Mouse (Mus musculus) left cerebral cortex, postnatal 10 days (tissue): ENCODE measurements around the gene Brinp3. TPM values are rescaled to one million over a fixed set of nuclear protein-coding genes. Genes with fewer than 3 reads are reported as not detected.

ENCODE experiments used
- DNase-seq, 2 experiments: peaks; one replicate each; pipeline ENCODE4 v3.0.0; 2021 to 2022; ENCODE audit warnings: low spot score in 2 of 2, mixed read lengths in 1 of 2; ENCODE audit errors: extremely low spot score in 1 of 2
- intact Hi-C: fragments of 180-260 bp; cut with DNase I; formaldehyde crosslinking; loops from one replicate; pipeline ENCODE4 v1.15.1; 2025
- total RNA-seq, 2 experiments: library from RNA; stranded (reverse); gene quantifications; 2 replicates each; pipeline ENCODE4 v1.2.3; 2021

Brinp3 gene
- total RNA-seq, 2 experiments from 2014 or later: 52.0 to 61.6 TPM

DNA sequence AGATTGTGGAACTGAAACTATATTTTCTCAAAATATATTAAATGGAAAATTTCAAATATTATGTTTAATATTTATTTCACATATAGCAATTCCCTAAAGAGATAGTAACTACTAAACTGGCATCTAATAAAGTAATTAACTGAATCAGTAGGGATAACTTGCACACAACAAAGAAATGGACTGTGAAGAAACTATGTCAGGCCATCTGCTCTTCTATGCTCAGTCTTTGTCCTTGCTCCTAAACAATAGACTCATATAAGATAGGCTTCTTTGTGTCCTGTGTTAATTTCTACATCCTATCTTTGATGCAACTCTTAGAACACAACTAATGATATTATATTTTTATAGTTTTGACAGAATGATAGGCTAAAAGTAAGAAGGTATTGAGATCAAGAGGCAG lies 256.5 kb downstream of the Brinp3 start:
- no peak for DNase-seq
- intact Hi-C loops: no loop called here

DNA sequence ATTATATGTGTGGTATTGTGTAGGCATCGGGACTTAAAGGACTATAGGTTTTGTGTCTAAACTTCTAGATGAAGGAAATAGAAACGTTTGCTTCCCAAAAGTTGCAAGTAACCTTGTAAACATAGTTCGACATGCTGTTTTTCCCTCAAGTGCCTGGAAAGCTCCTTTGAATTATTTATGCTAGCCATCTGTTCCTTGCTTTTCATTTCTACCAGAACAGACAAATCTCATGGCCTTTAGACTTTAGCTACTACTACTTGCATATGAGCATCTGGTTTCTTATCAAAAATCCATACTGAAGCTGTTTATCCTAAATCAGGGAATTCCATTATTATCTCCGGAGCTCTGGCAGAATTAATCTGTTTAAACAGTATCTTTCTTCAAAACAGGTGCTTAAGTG lies 288.7 kb downstream of the Brinp3 start:
- DNase-seq: no peak
- intact Hi-C loops: no loop called here

DNA sequence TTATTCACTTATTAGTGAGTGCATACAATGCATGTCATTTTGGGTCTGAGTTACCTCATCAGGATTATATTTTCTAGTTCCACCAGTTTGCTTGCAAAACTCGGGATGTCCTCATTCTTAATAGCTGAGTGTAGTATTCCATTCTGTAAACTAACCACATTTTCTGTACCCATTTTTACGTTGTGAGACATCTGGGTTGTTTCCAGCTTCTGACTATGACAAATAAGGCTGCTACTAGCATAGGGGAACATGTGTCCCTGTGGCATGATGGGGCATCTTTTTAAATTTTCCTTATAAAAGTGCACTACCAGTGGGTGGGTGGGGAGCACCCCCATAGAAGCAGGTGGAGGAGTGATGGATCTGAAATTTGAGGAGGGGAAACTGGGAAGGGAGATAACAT lies 292.7 kb downstream of the Brinp3 start:
- intact Hi-C loops: no loop called here
- no peak for DNase-seq

DNA sequence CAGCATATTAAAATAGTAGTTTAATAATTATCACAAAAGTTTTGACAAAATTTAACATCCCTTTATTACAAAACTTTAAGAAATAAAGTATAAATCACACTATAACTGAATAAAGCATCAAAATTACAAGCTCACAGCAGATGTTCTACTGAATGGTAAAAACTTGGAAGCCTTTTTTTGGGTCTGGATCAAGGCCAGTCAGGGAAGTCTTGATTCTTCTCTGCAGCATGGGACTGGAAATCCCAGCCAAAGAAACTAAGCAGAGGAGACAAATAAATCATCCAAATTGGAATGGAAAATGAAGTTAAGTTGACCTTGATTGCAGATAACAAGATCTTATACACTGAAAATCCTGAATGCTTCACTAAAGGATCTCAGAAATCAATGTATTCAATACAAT lies 298.3 kb downstream of the Brinp3 start:
- intact Hi-C loops: no loop called here
- peak in 1 of 2 experiments; percentile 30 for DNase-seq

DNA sequence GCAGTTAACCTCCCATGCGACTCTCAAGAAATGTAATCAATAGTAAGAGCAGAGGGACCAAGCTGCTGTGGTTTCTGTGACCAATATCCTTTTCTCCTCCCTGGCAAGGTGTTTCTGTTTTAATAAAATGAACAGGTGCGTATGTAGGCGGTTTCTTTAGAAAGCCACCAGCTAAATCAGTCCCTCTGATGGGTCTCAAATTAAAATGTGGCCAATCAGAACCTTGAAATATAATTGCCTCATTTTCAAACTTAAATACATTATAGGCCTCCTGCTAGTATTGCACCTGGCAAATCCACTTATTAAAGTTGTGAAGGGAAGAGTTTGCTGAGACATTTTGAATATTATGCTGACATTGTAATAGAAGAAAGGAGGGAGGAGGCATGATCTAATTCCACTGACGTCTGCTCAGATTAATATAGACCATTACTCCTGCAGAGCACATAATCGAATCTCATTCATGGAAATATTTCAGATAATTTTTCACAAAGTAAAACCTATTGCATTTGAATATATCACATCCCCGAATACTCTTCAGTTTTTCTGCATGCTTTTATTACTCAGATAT lies 305.5 kb downstream of the Brinp3 start:
- intact Hi-C loops: no loop called here
- DNase-seq: no peak

DNA sequence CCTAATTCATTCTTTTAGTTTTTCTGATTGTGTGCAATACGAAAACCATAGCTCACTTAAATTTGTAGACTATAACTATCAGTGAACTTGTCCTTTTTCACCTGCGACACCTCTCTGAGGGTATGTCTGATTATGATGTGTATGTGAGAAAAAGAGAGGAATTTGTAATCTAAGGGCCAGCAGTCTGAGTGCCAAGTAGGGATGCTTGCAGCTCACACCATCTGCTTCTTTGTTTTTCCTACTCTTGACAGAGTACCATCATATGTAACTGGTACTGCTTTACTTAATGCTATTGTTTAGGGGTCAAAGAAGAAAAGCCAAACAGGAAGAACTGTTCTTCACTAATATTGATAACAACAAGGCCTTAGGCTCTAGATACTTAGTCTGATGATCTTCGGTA lies 307.3 kb downstream of the Brinp3 start:
- intact Hi-C loops: no loop called here
- DNase-seq: no peak

DNA sequence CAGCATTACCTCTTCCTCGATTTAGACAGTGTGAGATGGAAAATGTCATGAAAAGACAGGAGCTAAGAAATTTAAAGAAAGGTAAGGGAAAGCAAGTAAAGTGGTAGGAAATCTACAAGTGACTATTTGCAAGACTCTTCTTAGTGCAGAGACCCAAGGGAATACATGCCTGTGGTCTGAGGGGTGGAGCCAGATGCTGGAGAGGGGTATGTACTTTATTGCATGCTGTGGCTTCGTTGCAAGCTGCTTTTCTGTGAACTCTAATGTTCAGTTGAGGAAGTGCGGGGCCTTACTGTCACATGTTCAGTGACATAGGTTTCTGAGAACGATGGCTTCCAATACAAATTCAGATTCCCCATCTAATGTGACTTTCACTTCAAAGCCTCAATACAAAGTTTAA lies 313.2 kb downstream of the Brinp3 start:
- DNase-seq: no peak

DNA sequence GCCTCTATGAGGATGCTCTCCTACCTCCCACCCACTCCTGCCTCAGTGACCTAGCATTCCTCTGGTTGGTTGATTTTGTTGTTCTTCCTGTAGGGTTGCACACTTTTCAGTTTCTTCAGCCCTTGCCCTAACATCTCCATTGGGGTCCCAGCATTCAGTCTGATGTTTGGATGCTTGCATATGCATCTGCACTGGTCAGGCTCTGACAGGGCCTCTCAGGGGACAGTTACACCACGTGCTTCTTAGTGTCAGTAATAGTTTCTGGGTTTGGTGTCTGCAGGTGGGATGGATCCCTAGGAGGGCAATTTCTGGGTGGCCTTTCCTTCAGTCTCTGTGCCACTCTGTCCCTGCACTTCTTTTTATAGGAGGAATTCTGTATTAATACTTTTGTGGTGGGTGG lies 339.3 kb downstream of the Brinp3 start:
- intact Hi-C loops: no loop called here
- DNase-seq: no peak

More for the DNA sequence above, 313.2 kb downstream of the Brinp3 start:
- intact Hi-C loops: no loop called here

DNA sequence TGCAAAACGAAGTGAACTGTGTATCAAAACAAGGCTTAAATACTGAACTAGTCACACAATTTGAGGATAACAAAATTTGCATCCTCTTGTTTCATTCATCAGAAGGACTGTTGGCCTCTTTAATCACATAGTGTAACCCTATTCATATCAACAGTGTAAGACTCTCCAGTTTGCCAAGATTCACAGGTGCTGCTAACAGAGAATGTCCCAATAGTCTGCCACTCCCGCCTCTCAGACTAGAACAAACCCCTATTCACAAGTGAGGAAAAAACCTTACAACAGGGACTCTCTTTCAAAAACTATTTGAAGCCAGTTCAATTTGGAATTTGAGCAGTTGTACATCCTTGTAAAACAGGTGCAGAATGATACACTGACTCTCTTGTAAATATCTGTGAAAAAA lies 349.5 kb downstream of the Brinp3 start:
- intact Hi-C loops: no loop called here
- peak in 1 of 2 experiments; percentile 27 for DNase-seq

DNA sequence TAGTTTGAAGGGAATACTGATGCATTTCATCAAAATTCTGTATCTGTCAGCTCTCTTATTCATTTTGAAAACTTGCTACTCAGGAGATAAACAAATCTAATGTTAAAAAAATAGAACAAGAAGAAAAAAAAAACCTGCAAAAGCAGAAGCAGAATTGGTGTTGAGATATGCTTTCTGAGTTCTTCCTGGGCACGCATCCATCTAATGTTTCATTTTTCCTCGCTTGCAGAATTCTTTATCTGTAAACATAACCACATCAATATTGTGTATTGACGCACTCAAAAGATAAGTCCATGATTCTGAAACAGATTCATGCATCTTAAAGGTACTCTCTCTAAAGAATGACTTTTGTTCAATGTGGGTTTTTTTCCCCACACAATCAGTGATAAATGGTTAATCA lies 354.3 kb downstream of the Brinp3 start:
- intact Hi-C loops: no loop called here
- DNase-seq: no peak

DNA sequence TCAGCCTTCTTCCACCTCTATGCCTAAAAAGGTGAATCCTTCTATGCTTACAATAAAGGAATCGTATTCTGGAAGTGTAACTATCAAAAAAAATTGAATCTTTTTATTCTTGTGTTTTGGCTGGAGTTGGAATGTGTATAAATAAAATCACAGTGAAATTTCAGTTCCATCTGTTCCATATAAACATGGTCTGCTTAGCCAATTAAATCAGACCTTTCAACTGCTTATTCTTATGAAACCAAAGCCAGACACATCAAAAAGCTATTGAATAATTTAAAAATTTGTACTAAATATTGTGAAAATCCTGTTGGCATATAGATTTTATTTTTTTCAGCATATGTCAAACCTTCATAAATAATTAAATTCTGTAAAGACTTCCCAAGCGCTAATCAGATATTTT lies 355.6 kb downstream of the Brinp3 start:
- DNase-seq: no peak
- intact Hi-C loops: no loop called here

DNA sequence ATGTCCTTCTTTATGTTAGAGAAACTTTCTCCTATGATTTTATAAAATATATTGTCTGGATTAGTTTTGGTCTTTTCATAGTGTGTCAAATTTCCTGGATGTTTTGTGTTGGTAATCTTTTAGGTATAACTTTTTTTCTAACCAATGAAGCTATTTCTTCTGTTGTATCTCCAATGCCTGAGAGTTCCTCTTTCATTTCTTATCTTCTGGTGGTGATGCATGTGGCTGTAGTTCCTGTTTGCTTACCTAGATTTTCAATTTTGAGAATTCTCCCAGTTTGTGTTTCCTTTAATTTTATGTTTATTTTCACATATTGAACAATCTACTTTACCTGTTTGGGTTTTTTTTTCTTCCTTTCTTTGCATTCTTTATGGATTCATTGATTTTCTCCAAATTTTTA lies 404.1 kb downstream of the Brinp3 start:
- intact Hi-C loops: no loop called here

DNA sequence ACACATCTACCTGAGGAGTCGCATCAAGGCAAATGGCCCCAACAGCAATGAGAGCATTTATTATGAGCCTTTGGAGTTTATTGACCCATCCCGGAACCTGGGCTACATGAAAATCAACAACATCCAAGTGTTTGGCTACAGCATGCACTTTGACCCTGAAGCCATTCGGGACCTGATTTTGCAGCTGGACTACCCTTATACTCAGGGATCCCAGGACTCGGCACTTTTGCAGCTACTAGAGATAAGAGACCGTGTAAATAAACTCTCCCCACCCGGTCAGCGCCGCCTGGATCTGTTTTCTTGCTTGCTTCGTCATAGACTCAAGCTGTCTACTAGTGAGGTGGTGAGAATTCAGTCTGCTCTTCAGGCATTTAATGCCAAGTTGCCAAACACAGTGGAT lies 407.1 kb downstream of the Brinp3 start:
- DNase-seq: peak in 1 of 2 experiments; percentile 15
- intact Hi-C loops: no loop called here

More for the DNA sequence above, 404.1 kb downstream of the Brinp3 start:
- DNase-seq: no peak

DNA sequence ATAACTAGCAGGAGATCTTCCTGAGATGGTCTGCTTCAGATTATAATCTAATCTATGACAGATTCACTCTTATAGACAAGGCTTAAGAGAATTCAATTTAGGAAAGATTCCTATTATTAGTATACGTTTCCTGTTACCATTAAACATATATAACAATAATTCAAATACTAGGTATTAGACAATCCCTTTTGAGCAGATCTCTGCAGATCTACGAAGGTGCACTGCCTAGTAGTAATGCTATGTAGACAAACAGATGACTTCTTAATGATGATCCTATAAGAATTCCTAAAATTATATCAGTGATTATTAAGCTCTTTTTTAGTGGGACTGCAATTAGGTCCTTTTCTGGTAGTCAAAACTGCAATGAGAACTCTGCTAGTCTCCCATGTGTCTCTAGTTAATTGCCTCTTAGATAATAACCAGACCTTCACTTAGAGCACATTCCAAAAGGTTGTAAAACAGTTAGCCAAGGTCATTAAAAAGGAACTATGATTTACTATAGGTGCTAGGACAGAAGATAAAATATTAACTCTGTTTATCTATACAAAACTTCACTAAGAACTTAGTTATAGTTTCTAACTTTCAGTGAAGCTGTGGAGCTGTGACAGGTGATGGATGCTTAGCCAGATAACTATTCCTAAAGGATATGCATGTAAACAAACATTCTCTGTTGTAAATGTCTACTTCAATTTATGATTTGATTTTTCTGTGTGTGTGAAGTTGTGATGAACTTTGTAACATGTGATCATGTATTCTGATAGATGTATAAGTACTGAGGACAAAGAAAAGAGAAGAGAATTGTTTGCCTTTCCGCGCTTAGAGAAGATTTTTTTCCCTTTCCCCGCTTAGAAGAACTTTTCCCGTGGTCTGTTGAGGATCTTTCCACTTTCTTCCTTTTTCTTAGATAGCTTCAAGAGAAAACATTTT lies 445.2 kb downstream of the Brinp3 start:
- no peak for DNase-seq
- intact Hi-C loops: no loop called here
